Mouse (Mus musculus) CH12.LX (cell line): Measurements from ENCODE around the gene Fam114a2. TPM values are rescaled to one million over a fixed set of nuclear protein-coding genes. Genes with fewer than 3 reads are reported as not detected.

Experiments used
- DNase-seq: peaks from one replicate; pipeline ENCODE4 v3.0.0-alpha.2; 2013; ENCODE audit errors: extremely low read depth
- H3K27ac ChIP-seq: 2 replicates; pipeline ENCODE4 v1.5.1; 2012; ENCODE audit warnings: low read depth, mild to moderate bottlenecking, control low read depth, moderate library complexity; ENCODE audit not compliant: insufficient read depth
- H3K27me3 ChIP-seq: replicated peaks from 2 replicates; pipeline ENCODE3; 2012; ENCODE audit warnings: inconsistent platforms
- H3K36me3 ChIP-seq, 2 experiments: replicated peaks in 1 of 2; 2 replicates each; pipeline versions ENCODE3 to v1.6.1; 2012; ENCODE audit warnings: inconsistent platforms in 1 of 2, low read length in 1 of 2, mild to moderate bottlenecking in 1 of 2, mixed read lengths in 1 of 2, moderate library complexity in 1 of 2; ENCODE audit not compliant: control insufficient read depth in 1 of 2, insufficient read depth in 1 of 2
- H3K4me1 ChIP-seq, 2 experiments: 2 replicates each; pipeline ENCODE4 v1.6.1; 2012; ENCODE audit warnings: inconsistent platforms in 1 of 2, moderate library complexity in 1 of 2; ENCODE audit not compliant: insufficient read depth in 2 of 2, control insufficient read depth in 1 of 2
- H3K4me2 ChIP-seq: 2 replicates; pipeline ENCODE4 v1.6.1; 2012; ENCODE audit warnings: low read depth, mild to moderate bottlenecking, control low read depth; ENCODE audit not compliant: poor library complexity, insufficient read depth, severe bottlenecking
- H3K4me3 ChIP-seq, 3 experiments: fragments of 150-350 bp in 1 of 3; sonication (generic) in 1 of 3; replicated peaks in 1 of 3; 2 replicates each; pipeline versions ENCODE3 to v1.5.1; 2011 to 2012; ENCODE audit warnings: low read depth in 2 of 3, low read length in 2 of 3, mild to moderate bottlenecking in 2 of 3, moderate library complexity in 2 of 3, control low read depth in 1 of 3, improper control_type of control experiment in 1 of 3, inconsistent platforms in 1 of 3, mixed read lengths in 1 of 3; ENCODE audit not compliant: poor library complexity in 1 of 3
- H3K79me2 ChIP-seq: replicated peaks from 2 replicates; pipeline ENCODE4 v1.6.1; 2012; ENCODE audit warnings: mild to moderate bottlenecking, moderate library complexity; ENCODE audit not compliant: control insufficient read depth, poor library complexity, insufficient read depth, severe bottlenecking; ENCODE audit errors: extremely low read depth
- H3K9ac ChIP-seq: 2 replicates; pipeline ENCODE4 v1.6.1; 2012; ENCODE audit warnings: low read depth, mild to moderate bottlenecking, control low read depth, moderate library complexity; ENCODE audit not compliant: insufficient read depth
- H3K9me3 ChIP-seq: replicated peaks from 2 replicates; pipeline ENCODE3; 2012; ENCODE audit warnings: low read length, inconsistent platforms, mixed read lengths
- BHLHE40 ChIP-seq: IDR thresholded peaks from 2 replicates; pipeline ENCODE4 v1.6.1; 2011; ENCODE audit warnings: mild to moderate bottlenecking, low read depth, low read length, improper control_type of control experiment
- CTCF ChIP-seq, 2 experiments: IDR thresholded peaks in 1 of 2; conservative IDR thresholded peaks in 1 of 2; 2 replicates each; pipeline ENCODE4 v1.5.1; 2011 to 2012; ENCODE audit warnings: low read depth in 2 of 2, low read length in 2 of 2, improper control_type of control experiment in 1 of 2, inconsistent platforms in 1 of 2, mild to moderate bottlenecking in 1 of 2, moderate library complexity in 1 of 2
- ELF1 ChIP-seq: IDR thresholded peaks from 2 replicates; pipeline ENCODE4 v1.6.1; 2014; ENCODE audit warnings: low read depth, mild to moderate bottlenecking, inconsistent platforms, low read length, improper control_type of control experiment
- EP300 ChIP-seq: IDR thresholded peaks from 2 replicates; pipeline ENCODE4 v1.6.1; 2011; ENCODE audit warnings: low read length, improper control_type of control experiment
- ETS1 ChIP-seq: conservative IDR thresholded peaks from 2 replicates; pipeline ENCODE4 v1.6.1; 2012; ENCODE audit warnings: low read depth, mild to moderate bottlenecking, inconsistent platforms, low read length, improper control_type of control experiment, moderate library complexity
- JUN ChIP-seq: IDR thresholded peaks from 2 replicates; pipeline ENCODE4 v1.6.1; 2011; ENCODE audit warnings: low read depth, mild to moderate bottlenecking, low read length, improper control_type of control experiment, moderate library complexity; ENCODE audit not compliant: insufficient read depth
- KAT2A ChIP-seq: IDR thresholded peaks from 2 replicates; pipeline ENCODE4 v1.6.1; 2012; ENCODE audit warnings: low read length, improper control_type of control experiment, inconsistent platforms; ENCODE audit not compliant: insufficient replicate concordance
- MAFK ChIP-seq: IDR thresholded peaks from 2 replicates; pipeline ENCODE4 v1.6.1; 2011; ENCODE audit warnings: low read length, improper control_type of control experiment; ENCODE audit not compliant: insufficient replicate concordance
- MAX ChIP-seq: IDR thresholded peaks from 2 replicates; pipeline ENCODE4 v1.6.1; 2011; ENCODE audit warnings: low read length, improper control_type of control experiment
- MXI1 ChIP-seq: IDR thresholded peaks from 2 replicates; pipeline ENCODE4 v1.6.1; 2011; ENCODE audit warnings: mild to moderate bottlenecking, low read depth, low read length, improper control_type of control experiment
- MYC ChIP-seq: IDR thresholded peaks from 2 replicates; pipeline ENCODE4 v1.6.1; 2011; ENCODE audit warnings: low read depth, mild to moderate bottlenecking, improper control_type of control experiment, low read length
- NELFE ChIP-seq: IDR thresholded peaks from 2 replicates; pipeline ENCODE4 v1.6.1; 2011; ENCODE audit warnings: low read depth, low read length, improper control_type of control experiment
- NRF1 ChIP-seq: IDR thresholded peaks from 2 replicates; pipeline ENCODE4 v1.6.1; 2014; ENCODE audit warnings: low read depth, mild to moderate bottlenecking, inconsistent platforms, low read length, improper control_type of control experiment, moderate library complexity
- POLR2AphosphoS2 ChIP-seq: IDR thresholded peaks from 2 replicates; pipeline ENCODE4 v1.6.1; 2011; ENCODE audit warnings: low read depth, low read length, improper control_type of control experiment
- RAD21 ChIP-seq: IDR thresholded peaks from 2 replicates; pipeline ENCODE4 v1.6.1; 2011; ENCODE audit warnings: low read depth, mild to moderate bottlenecking, low read length, improper control_type of control experiment, moderate library complexity
- RCOR1 ChIP-seq: conservative IDR thresholded peaks from 2 replicates; pipeline ENCODE4 v1.6.1; 2012; ENCODE audit warnings: low read depth, mild to moderate bottlenecking, inconsistent platforms, low read length, improper control_type of control experiment
- SIN3A ChIP-seq: IDR thresholded peaks from 2 replicates; pipeline ENCODE4 v1.6.1; 2012; ENCODE audit warnings: low read length, improper control_type of control experiment, inconsistent platforms
- SMC3 ChIP-seq: IDR thresholded peaks from 2 replicates; pipeline ENCODE4 v1.6.1; 2011; ENCODE audit warnings: low read depth, low read length, improper control_type of control experiment
- TBP ChIP-seq: conservative IDR thresholded peaks from 2 replicates; pipeline ENCODE4 v1.6.1; 2011; ENCODE audit warnings: low read depth, low read length, improper control_type of control experiment
- USF1 ChIP-seq: IDR thresholded peaks from 2 replicates; pipeline ENCODE4 v1.6.1; 2014; ENCODE audit warnings: low read depth, mild to moderate bottlenecking, inconsistent platforms, low read length, improper control_type of control experiment
- USF2 ChIP-seq: conservative IDR thresholded peaks from 2 replicates; pipeline ENCODE4 v1.6.1; 2011; ENCODE audit warnings: low read depth, low read length, improper control_type of control experiment
- ZC3H11A ChIP-seq: IDR thresholded peaks from 2 replicates; pipeline ENCODE4 v1.6.1; 2012; ENCODE audit warnings: low read depth, mild to moderate bottlenecking, inconsistent platforms, low read length, improper control_type of control experiment
- ZMIZ1 ChIP-seq: IDR thresholded peaks from 2 replicates; pipeline ENCODE4 v1.6.1; 2012; ENCODE audit warnings: low read depth, mild to moderate bottlenecking, inconsistent platforms, low read length, improper control_type of control experiment
- dilution Hi-C: fragments of 300-500 bp; cut with MboI; formaldehyde crosslinking; loops from 2 replicates; pipeline ENCODE4 v1.14.3; 2020; ENCODE audit warnings: low sequenced_read_pairs; ENCODE audit not compliant: extremely low pct_unique_long_range_greater_than_20kb, extremely low pct_ligation_motif_present
- in situ Hi-C: fragments of 300-500 bp; cut with MboI; formaldehyde crosslinking; loops from 3 replicates; pipeline ENCODE4 v1.14.3; 2019; ENCODE audit warnings: low sequenced_read_pairs, low pct_ligation_motif_present, low pct_unique_long_range_greater_than_20kb, mixed read lengths
- polyA plus RNA-seq: library from polyadenylated mRNA; unstranded; fragments of >175 nt; gene quantifications from 2 replicates; pipeline ENCODE4 v1.2.1, GENCODE M21; 2012; ENCODE audit warnings: low read depth; ENCODE audit not compliant: insufficient read length
- total RNA-seq, 2 experiments: library from RNA; depleted of rRNA; stranded (reverse); fragments of 300-350 nt in 1 of 2; fragments of >200 nt in 1 of 2; gene quantifications; 2 replicates each; pipeline ENCODE4 v1.2.3; 2012 to 2014

Gene Fam114a2
- total and polyA plus RNA-seq, 3 experiments = 49.8 to 66.4 (median 54.3) TPM

- peaks cover 10% of the 10 kb centered on the region for H3K9me3 ChIP-seq
- H3K4me3 ChIP-seq = no peak overlapping the region
- dilution Hi-C loops (no loop called here), in situ Hi-C loops (loop anchor here (25.0 kb wide), 1 partner anchor 1330 kb away; no protein-coding TSS in a partner anchor)
- H3K79me2 ChIP-seq = no peaks in the 10 kb centered on the region
- no peak overlapping the region for H3K9ac ChIP-seq
- H3K4me2 ChIP-seq = no peak overlapping the region
- peak; percentile 56 for DNase-seq
- TF ChIP-seq NRF1 = no peak
- peak; percentile 72 for TF ChIP-seq SMC3
- peak; percentile 71 to 92 for TF ChIP-seq CTCF (conservative IDR thresholded peaks at IDR 0.05 in 1 of 2, IDR thresholded peaks at IDR 0.05 in 1 of 2; ENCODE audit: low read depth in 2 of 2, low read length in 2 of 2)
- no peak for TF ChIP-seq MAX
- TF ChIP-seq RAD21 = peak; percentile 93
- no peak for TF ChIP-seq RCOR1
- peak; percentile 10; the same call in 1 of the 2 replicates for TF ChIP-seq ZC3H11A
- no peak for TF ChIP-seq USF1
- TF ChIP-seq EP300 = no peak
- TF ChIP-seq, all 38 proteins: peak for 4
- Histone ChIP-seq H3K36me3 (no peaks in the 10 kb centered on the region), H3K27me3 (peaks cover 43% of the 10 kb centered on the region), H3K4me1 (no peaks in the 10 kb centered on the region), H3K27ac (no peak overlapping the region)
Measured at GRCm38 (mm10) chr11:57467159-57468110, 51.0 kb downstream of the Fam114a2 start.

DNA sequence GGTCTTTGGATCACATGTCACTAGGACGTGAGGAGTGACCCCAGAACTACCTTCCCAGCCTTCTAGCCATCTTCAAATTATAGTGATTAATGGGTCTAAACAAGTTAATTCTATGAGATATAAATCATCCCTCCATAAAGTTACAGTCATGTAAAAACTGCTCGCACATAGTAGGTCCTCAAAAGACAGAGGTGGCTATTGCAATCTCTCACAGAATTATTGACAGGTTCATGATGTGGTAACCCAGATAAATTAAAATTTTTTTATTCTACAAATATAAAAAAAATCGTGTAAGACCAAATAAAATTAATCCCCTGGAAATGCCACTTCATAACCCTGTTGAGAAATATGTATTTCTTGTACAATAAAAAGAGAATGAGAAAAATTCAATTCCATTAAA is 52.6 kb downstream of the Fam114a2 start:
- Histone ChIP-seq H3K9ac (no peak overlapping the region), H3K36me3 (no peaks in the 10 kb centered on the region), H3K27ac (no peak overlapping the region), H3K79me2 (no peaks in the 10 kb centered on the region), H3K4me3 (no peak overlapping the region), H3K4me2 (no peak overlapping the region), H3K27me3 (peaks cover 37% of the 10 kb centered on the region), H3K9me3 (peaks cover 12% of the 10 kb centered on the region), H3K4me1 (no peaks in the 10 kb centered on the region)
- dilution Hi-C loops = no loop called here
- no peak for DNase-seq
- in situ Hi-C loops = loop anchor here (25.0 kb wide), 1 partner anchor 1329 kb away; no protein-coding TSS in a partner anchor
- TF ChIP-seq ETS1 = no peak
- no peak for TF ChIP-seq USF2
- TF ChIP-seq MYC = no peak
- TF ChIP-seq JUN = no peak
- no peak for TF ChIP-seq MXI1
- no peak for TF ChIP-seq ELF1
- no peak for TF ChIP-seq MAFK
- TF ChIP-seq SIN3A = no peak
- no peak for TF ChIP-seq ZMIZ1
- no peak for TF ChIP-seq POLR2AphosphoS2
- no peak for TF ChIP-seq NELFE
- no peak for TF ChIP-seq KAT2A
- TF ChIP-seq TBP = no peak
- no peak for TF ChIP-seq NRF1
- TF ChIP-seq BHLHE40 = no peak
- TF ChIP-seq MAX = no peak
- no peak for TF ChIP-seq EP300
